ENCODE assay signal across 24 mouse cellular contexts in the genomic region with DNA sequence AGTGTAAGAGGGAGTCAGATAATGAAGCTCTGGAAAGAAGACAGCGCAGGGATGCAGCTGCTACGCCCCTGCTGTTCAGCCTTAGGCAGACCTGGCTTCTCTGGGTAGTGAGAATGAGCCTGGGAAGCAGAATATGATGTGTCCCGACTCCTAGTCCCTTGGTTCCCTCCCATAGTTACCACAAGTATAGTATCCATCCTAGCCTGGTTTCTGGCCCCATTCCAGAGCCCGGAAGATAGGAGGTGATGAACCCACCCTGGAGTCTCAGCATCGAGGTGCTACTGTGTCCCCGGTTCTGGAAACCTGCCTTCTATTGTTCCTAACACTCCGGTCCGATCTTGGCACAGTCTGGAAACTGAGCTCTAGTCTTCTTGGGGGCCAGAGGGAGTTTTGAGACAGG. TPM values are rescaled to one million over a fixed set of nuclear protein-coding genes. Genes with fewer than 3 reads are reported as not detected.
A peak's percentile ranks its signal among the peaks of the same experiment; 100 is the strongest.
DNase-seq lines count a peak whose midpoint lies in the region; ATAC-seq lines count a peak whose summit lies in the region.
"Had no signal": no experiment of that assay in that cellular context is flagged by ENCODE, and none has a peak within 500 bp of the region (broad histone marks: within the 10 kb centered on the region; RNA-seq: fewer than 3 reads in every experiment).

No protein-coding gene starts in this region.

- ATAC-seq in heart, embryonic 14.5 days (ENCODE audit: insufficient number of reproducible peaks, insufficient read depth, low FRiP score, low read depth): no peak
- no peak for ATAC-seq in heart, embryonic 16.5 days (replicated peaks; ENCODE audit: extremely low read depth, insufficient read depth, low FRiP score)
- ATAC-seq: activated CD4-positive, CD25-positive, alpha-beta regulatory T cell, adult 4 months; forebrain, embryonic 14.5 days; Patski had no signal

- H3K27ac ChIP-seq in heart, embryonic 10.5 days: peak overlapping the region; percentile 69
- H3K27ac ChIP-seq in heart, embryonic 14.5 days (replicated peaks in 1 of 2; ENCODE audit: control insufficient read depth in 1 of 2, insufficient read depth in 1 of 2, low read depth in 2 of 2, low read length in 2 of 2): peak overlapping the region; percentile 18 to 85; a peak in 2 of 4 replicates
- H3K27ac ChIP-seq in heart, embryonic 16.5 days (ENCODE audit: low read length): peak overlapping the region; percentile 88
- H3K27ac ChIP-seq: embryonic facial prominence, embryonic 13.5 days; gastrocnemius, adult 2 months; hindbrain, embryonic 10.5 days; hindbrain, embryonic 15.5 days had no signal

- H3K36me3 ChIP-seq in heart, embryonic 10.5 days: no peaks in the 10 kb centered on the region
- H3K36me3 ChIP-seq in heart, embryonic 14.5 days (ENCODE audit: control insufficient read depth, insufficient read depth, low read length): peaks cover 4% of the 10 kb centered on the region; the same call in 1 of the 2 replicates
- H3K36me3 ChIP-seq in heart, embryonic 16.5 days (ENCODE audit: control insufficient read depth, insufficient read depth): no peaks in the 10 kb centered on the region
- H3K36me3 ChIP-seq: embryonic facial prominence, embryonic 13.5 days; hindbrain, embryonic 10.5 days; hindbrain, embryonic 15.5 days had no signal

- no peak overlapping the region for H3K4me3 ChIP-seq in heart, embryonic 10.5 days
- no peak overlapping the region for H3K4me3 ChIP-seq in heart, embryonic 14.5 days (ENCODE audit: control insufficient read depth in 1 of 2, insufficient read depth in 1 of 2, low read depth in 1 of 2, low read length in 2 of 2)
- no peak overlapping the region for H3K4me3 ChIP-seq in heart, embryonic 16.5 days (ENCODE audit: low read length)
- H3K4me3 ChIP-seq: embryonic facial prominence, embryonic 13.5 days; gastrocnemius, adult 2 months; hindbrain, embryonic 10.5 days; hindbrain, embryonic 15.5 days had no signal

- intact Hi-C loops in heart, postnatal 25 days (cut with DNase I): no loop called here

- DNase-seq in heart, embryonic 10.5 days (ENCODE audit: low spot score): no peak
- DNase-seq in heart, postnatal 25 days (ENCODE audit: low spot score): no peak
- no peak for DNase-seq in heart, adult 9 months (ENCODE audit: low spot score in 2 of 2)
- no peak for DNase-seq in kidney, adult 18-20 months
- DNase-seq: adrenal gland, postnatal 14 days; cerebellum, adult 11-12 months; cerebellum, adult 9-10 months; cerebellum, postnatal 25 days; gastrocnemius, adult 2 months; gastrocnemius, postnatal 25 days; kidney, adult 8-10 months had no signal

- no peak overlapping the region; the same call in 1 of the 2 replicates for H3K9ac ChIP-seq in heart, embryonic 14.5 days (ENCODE audit: low read length)
- 0 out of 2 replicates have a peak overlapping the region, but pooled peaks have one; percentile 5 for H3K9ac ChIP-seq in heart, embryonic 16.5 days (ENCODE audit: low read length)
- H3K9ac ChIP-seq: embryonic facial prominence, embryonic 13.5 days; hindbrain, embryonic 15.5 days had no signal

- peaks cover 9% of the 10 kb centered on the region; the same call in 1 of the 2 replicates for H3K27me3 ChIP-seq in heart, embryonic 10.5 days (ENCODE audit: insufficient read depth, poor library complexity, severe bottlenecking)
- no peaks in the 10 kb centered on the region for H3K27me3 ChIP-seq in heart, embryonic 14.5 days (ENCODE audit: control insufficient read depth, insufficient read depth, low read length)
- H3K27me3 ChIP-seq in heart, embryonic 16.5 days (ENCODE audit: control insufficient read depth, insufficient read depth, low read length): no peaks in the 10 kb centered on the region
- H3K27me3 ChIP-seq: embryonic facial prominence, embryonic 13.5 days; hindbrain, embryonic 15.5 days had no signal

- H3K4me2 ChIP-seq in heart, embryonic 14.5 days (ENCODE audit: low read length): no peak overlapping the region
- H3K4me2 ChIP-seq in heart, embryonic 16.5 days (ENCODE audit: low read depth, low read length): no peak overlapping the region
- H3K4me2 ChIP-seq: embryonic facial prominence, embryonic 13.5 days; hindbrain, embryonic 15.5 days had no signal

- H3K4me1 ChIP-seq in heart, embryonic 10.5 days: peaks cover 53% of the 10 kb centered on the region
- peaks cover 26 to 41% of the 10 kb centered on the region in 2 experiments for H3K4me1 ChIP-seq in heart, embryonic 14.5 days (ENCODE audit: control insufficient read depth in 2 of 2, insufficient read depth in 2 of 2, low read length in 2 of 2)
- peaks cover 42% of the 10 kb centered on the region for H3K4me1 ChIP-seq in heart, embryonic 16.5 days (ENCODE audit: control insufficient read depth, insufficient read depth, low read length)

- 70% methylated on average over 8 of the region's 8 CpGs for WGBS in heart, embryonic 10.5 days
- WGBS in heart, embryonic 14.5 days: 64% methylated on average over 8 of the region's 8 CpGs
- 64% methylated on average over 8 of the region's 8 CpGs for WGBS in heart, embryonic 16.5 days

- H3K9me3 ChIP-seq in heart, embryonic 10.5 days: no peaks in the 10 kb centered on the region
- H3K9me3 ChIP-seq in heart, embryonic 14.5 days (ENCODE audit: control insufficient read depth, low read length): no peaks in the 10 kb centered on the region
- no peaks in the 10 kb centered on the region for H3K9me3 ChIP-seq in heart, embryonic 16.5 days (replicated peaks; ENCODE audit: control insufficient read depth, low read length)
- H3K9me3 ChIP-seq: embryonic facial prominence, embryonic 13.5 days; hindbrain, embryonic 15.5 days had no signal

RNA-seq across cellular contexts. Expression of a gene that starts 6.8 kb away (rescaled TPM):
- 73.7 and 88.8 TPM in 2 replicates for polyA plus RNA-seq in heart, embryonic 10.5 days (2016; fragmentation: Nextera tagmentation; extraction: Ambion mirVana)
- 10 to 100 TPM; 26.0 to 27.0 TPM for total RNA-seq in heart, postnatal 25 days (2021)
- polyA plus RNA-seq in heart, embryonic 14.5 days (2014; fragmentation: Nextera tagmentation; extraction: Ambion mirVana): 53.8 and 54.9 TPM in 2 replicates
- polyA plus RNA-seq in heart, embryonic 16.5 days (2015; fragmentation: Nextera tagmentation; extraction: Ambion mirVana): 63.3 and 68.1 TPM in 2 replicates

RNA-seq across cellular contexts. Expression of a gene that starts 14.0 kb away (rescaled TPM):
- polyA plus RNA-seq in heart, embryonic 10.5 days (2016; fragmentation: Nextera tagmentation; extraction: Ambion mirVana): 2,022 and 5,104 TPM in 2 replicates
- total RNA-seq in heart, postnatal 25 days (2021): 1,000 to 10,000 TPM; 2,164 to 2,361 TPM
- polyA plus RNA-seq in heart, embryonic 14.5 days (2014; fragmentation: Nextera tagmentation; extraction: Ambion mirVana): 5,319 and 5,796 TPM in 2 replicates
- polyA plus RNA-seq in heart, embryonic 16.5 days (2015; fragmentation: Nextera tagmentation; extraction: Ambion mirVana): 6,075 and 6,619 TPM in 2 replicates
- total RNA-seq: granulocyte monocyte progenitor cell, adult 5-6 weeks had no signal
- polyA plus RNA-seq: activated CD4-positive, CD25-positive, alpha-beta regulatory T cell, adult 4 months had no signal

RNA-seq across cellular contexts. Expression of a gene that starts 31.7 kb away (rescaled TPM):
- polyA plus RNA-seq in heart, embryonic 10.5 days (2016; fragmentation: Nextera tagmentation; extraction: Ambion mirVana): not detected in 2 replicates
- total RNA-seq in heart, postnatal 25 days (2021): not detected
- polyA plus RNA-seq in heart, embryonic 14.5 days (2014; fragmentation: Nextera tagmentation; extraction: Ambion mirVana): not detected in 2 replicates
- not detected in 2 replicates for polyA plus RNA-seq in heart, embryonic 16.5 days (2015; fragmentation: Nextera tagmentation; extraction: Ambion mirVana)
- total RNA-seq: adrenal gland, adult 18-20 months; adrenal gland, postnatal 14 days; CH12.LX; gastrocnemius, adult 2 months; gastrocnemius, postnatal 25 days; granulocyte monocyte progenitor cell, adult 5-6 weeks had no signal
- polyA plus RNA-seq: activated CD4-positive, CD25-positive, alpha-beta regulatory T cell, adult 4 months; cortical plate, adult 2 months; embryonic facial prominence, embryonic 13.5 days; forebrain, embryonic 14.5 days; hindbrain, embryonic 10.5 days; hindbrain, embryonic 15.5 days; intestine, embryonic 16.5 days; Patski had no signal

RNA-seq across cellular contexts. Expression of a gene that starts 41.7 kb away (rescaled TPM):
- 2,034 and 3,157 TPM in 2 replicates for polyA plus RNA-seq in heart, embryonic 10.5 days (2016; fragmentation: Nextera tagmentation; extraction: Ambion mirVana)
- over 10,000 TPM; 23,221 to 24,394 TPM for total RNA-seq in heart, postnatal 25 days (2021)
- 2,542 and 2,728 TPM in 2 replicates for polyA plus RNA-seq in heart, embryonic 14.5 days (2014; fragmentation: Nextera tagmentation; extraction: Ambion mirVana)
- 2,302 and 2,585 TPM in 2 replicates for polyA plus RNA-seq in heart, embryonic 16.5 days (2015; fragmentation: Nextera tagmentation; extraction: Ambion mirVana)
- total RNA-seq: granulocyte monocyte progenitor cell, adult 5-6 weeks had no signal
- polyA plus RNA-seq: activated CD4-positive, CD25-positive, alpha-beta regulatory T cell, adult 4 months had no signal
